In the genomic region with DNA sequence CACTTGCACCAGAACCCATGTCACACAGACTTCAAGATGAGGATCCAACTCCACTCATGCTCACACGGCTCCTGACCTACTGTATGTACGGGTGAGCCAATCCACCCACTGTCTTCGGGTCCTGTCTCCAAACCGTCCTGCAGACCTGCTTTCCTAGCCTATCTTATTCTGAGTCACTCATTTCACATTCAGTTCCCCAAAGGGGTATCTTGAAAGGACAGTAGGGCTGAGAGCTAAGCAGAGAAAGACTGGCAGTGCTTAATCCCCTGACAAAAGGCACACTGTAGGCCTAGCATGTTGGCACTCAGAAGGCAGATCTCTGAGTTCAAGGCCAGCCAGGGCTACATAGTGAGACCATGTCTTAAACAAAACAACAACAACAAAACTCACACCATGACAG, we compare ENCODE assay signal across 10 mouse cellular contexts. TPM values are rescaled to one million over a fixed set of nuclear protein-coding genes. Genes with fewer than 3 reads are reported as not detected.
DNase-seq lines count a peak whose midpoint lies in the region; ATAC-seq and TF ChIP-seq lines count a peak whose summit lies in the region.
"Had no signal": no experiment of that assay in that cellular context is flagged by ENCODE, and none has a peak within 500 bp of the region (broad histone marks: within the 10 kb centered on the region; RNA-seq: fewer than 3 reads in every experiment).

No protein-coding gene starts in this region.

- peaks cover 20 to 76% of the 10 kb centered on the region in 2 experiments for H3K4me1 ChIP-seq in heart, embryonic 14.5 days (ENCODE audit: control insufficient read depth in 2 of 2, insufficient read depth in 2 of 2, low read length in 2 of 2)
- peaks cover 21 to 30% of the 10 kb centered on the region in 2 experiments for H3K4me1 ChIP-seq in MEL (ENCODE audit: control insufficient read depth in 1 of 2, insufficient read depth in 2 of 2, low read length in 2 of 2)
- peaks cover 60% of the 10 kb centered on the region for H3K4me1 ChIP-seq in hindbrain, embryonic 13.5 days (replicated peaks)
- peaks cover 21% of the 10 kb centered on the region for H3K4me1 ChIP-seq in midbrain, embryonic 11.5 days (ENCODE audit: control insufficient read depth, insufficient read depth, low read length)

- H3K4me2 ChIP-seq in heart, embryonic 14.5 days (ENCODE audit: low read length): peak overlapping the region; percentile 86
- H3K4me2 ChIP-seq in hindbrain, embryonic 13.5 days: peak overlapping the region; percentile 81
- H3K4me2 ChIP-seq in midbrain, embryonic 11.5 days: peak overlapping the region; percentile 95

- no peak for TF ChIP-seq RAD21 in MEL (IDR thresholded peaks at IDR 0.05; ENCODE audit: low read depth, low read length)

- TF ChIP-seq CTCF in MEL (IDR thresholded peaks at IDR 0.05 in 2 of 3, conservative IDR thresholded peaks at IDR 0.05 in 1 of 3; ENCODE audit: control insufficient read depth in 1 of 3, insufficient read depth in 1 of 3, low read depth in 2 of 3, low read length in 3 of 3, poor library complexity in 1 of 3, severe bottlenecking in 1 of 3): no peak

- no peak for DNase-seq in heart, adult 9 months (ENCODE audit: low spot score in 2 of 2)
- DNase-seq in MEL (ENCODE audit: low read depth, low spot score): peak; percentile 64
- DNase-seq in midbrain, embryonic 11.5 days (ENCODE audit: low spot score, missing footprints): no peak
- no peak for DNase-seq in ovary, adult 18-20 months (ENCODE audit: low spot score)
- no peak for DNase-seq in layer of hippocampus, postnatal 14 days (ENCODE audit: low spot score in 2 of 2)
- DNase-seq in frontal cortex, postnatal 25 days (ENCODE audit: low spot score in 2 of 2): no peak
- DNase-seq: adrenal gland, postnatal 36 days had no signal

- H3K27ac ChIP-seq in heart, embryonic 14.5 days (replicated peaks in 1 of 2; ENCODE audit: control insufficient read depth in 1 of 2, insufficient read depth in 1 of 2, low read depth in 2 of 2, low read length in 2 of 2): no peak overlapping the region
- H3K27ac ChIP-seq in MEL (ENCODE audit: control insufficient read depth, low read depth, low read length): no peak overlapping the region
- no peak overlapping the region for H3K27ac ChIP-seq in hindbrain, embryonic 13.5 days
- H3K27ac ChIP-seq in midbrain, embryonic 11.5 days (ENCODE audit: low read depth, low read length): no peak overlapping the region

- TF ChIP-seq EP300 in MEL (IDR thresholded peaks at IDR 0.05; ENCODE audit: low read depth in 1 of 2, low read length in 2 of 2): no peak

- no peak for TF ChIP-seq POLR2A in MEL (IDR thresholded peaks at IDR 0.05; ENCODE audit: control insufficient read depth in 1 of 2, insufficient read depth in 1 of 2, low read depth in 1 of 2, low read length in 2 of 2, poor library complexity in 1 of 2)

- H3K79me2 ChIP-seq in MEL (ENCODE audit: control insufficient read depth, insufficient read depth, low read length, poor library complexity): peaks cover 84% of the 10 kb centered on the region

- WGBS in heart, embryonic 14.5 days: 58% methylated on average over 4 of the region's 4 CpGs
- WGBS in hindbrain, embryonic 13.5 days: 84% methylated on average over 4 of the region's 4 CpGs
- 86% methylated on average over 4 of the region's 4 CpGs for WGBS in midbrain, embryonic 11.5 days

- H3K9ac ChIP-seq in heart, embryonic 14.5 days (ENCODE audit: low read length): peak overlapping the region; percentile 100; the same call in 1 of the 2 replicates
- H3K9ac ChIP-seq in MEL (ENCODE audit: control insufficient read depth, low read depth, low read length, poor library complexity, severe bottlenecking): peak overlapping the region; percentile 72; the same call in 1 of the 2 replicates
- H3K9ac ChIP-seq in hindbrain, embryonic 13.5 days: peak overlapping the region; percentile 100
- peak overlapping the region; percentile 14; the same call in 1 of the 2 replicates for H3K9ac ChIP-seq in midbrain, embryonic 11.5 days (ENCODE audit: low read length)

- peaks cover 39% of the 10 kb centered on the region for H3K36me3 ChIP-seq in heart, embryonic 14.5 days (ENCODE audit: control insufficient read depth, insufficient read depth, low read length)
- peaks cover 29 to 47% of the 10 kb centered on the region in 2 experiments for H3K36me3 ChIP-seq in MEL (ENCODE audit: control insufficient read depth in 1 of 2, insufficient read depth in 2 of 2, low read length in 2 of 2)
- H3K36me3 ChIP-seq in hindbrain, embryonic 13.5 days: peaks cover 27% of the 10 kb centered on the region
- peaks cover 4% of the 10 kb centered on the region; the same call in 1 of the 2 replicates for H3K36me3 ChIP-seq in midbrain, embryonic 11.5 days (ENCODE audit: control insufficient read depth, insufficient read depth, low read length)

- ATAC-seq in heart, embryonic 14.5 days (ENCODE audit: insufficient number of reproducible peaks, insufficient read depth, low FRiP score, low read depth): no peak
- ATAC-seq in hindbrain, embryonic 13.5 days (ENCODE audit: low FRiP score): no peak
- no peak for ATAC-seq in midbrain, embryonic 11.5 days (ENCODE audit: low FRiP score)

- no peaks in the 10 kb centered on the region for H3K27me3 ChIP-seq in heart, embryonic 14.5 days (ENCODE audit: control insufficient read depth, insufficient read depth, low read length)
- H3K27me3 ChIP-seq in MEL (ENCODE audit: control insufficient read depth in 1 of 2, insufficient read depth in 2 of 2, low read length in 2 of 2): no peaks in the 10 kb centered on the region
- no peaks in the 10 kb centered on the region for H3K27me3 ChIP-seq in hindbrain, embryonic 13.5 days
- H3K27me3 ChIP-seq in midbrain, embryonic 11.5 days (ENCODE audit: control insufficient read depth, insufficient read depth, low read length): no peaks in the 10 kb centered on the region

- no peak overlapping the region for H3K4me3 ChIP-seq in heart, embryonic 14.5 days (ENCODE audit: control insufficient read depth in 1 of 2, insufficient read depth in 1 of 2, low read depth in 1 of 2, low read length in 2 of 2)
- no peak overlapping the region for H3K4me3 ChIP-seq in MEL (ENCODE audit: control insufficient read depth in 1 of 2, insufficient read depth in 1 of 2, low read depth in 2 of 2, low read length in 2 of 2)
- peak overlapping the region; percentile 99 for H3K4me3 ChIP-seq in hindbrain, embryonic 13.5 days
- peak overlapping the region; percentile 80; the same call in 1 of the 2 replicates for H3K4me3 ChIP-seq in midbrain, embryonic 11.5 days (ENCODE audit: low read depth, low read length)

- H3K9me3 ChIP-seq in heart, embryonic 14.5 days (ENCODE audit: control insufficient read depth, low read length): no peaks in the 10 kb centered on the region
- H3K9me3 ChIP-seq in MEL (replicated peaks; ENCODE audit: insufficient read depth, low read length): no peaks in the 10 kb centered on the region
- no peaks in the 10 kb centered on the region for H3K9me3 ChIP-seq in hindbrain, embryonic 13.5 days
- H3K9me3 ChIP-seq in midbrain, embryonic 11.5 days (ENCODE audit: control insufficient read depth, low read length): no peaks in the 10 kb centered on the region

TF ChIP-seq in MEL, 35 proteins besides CTCF, POLR2A, EP300 and RAD21 (continues in another document):
- no peak for TF ChIP-seq MYC (IDR thresholded peaks at IDR 0.05; ENCODE audit: low read depth, low read length)
- no peak for TF ChIP-seq ELF1 (IDR thresholded peaks at IDR 0.05; ENCODE audit: low read depth, low read length)
- TF ChIP-seq ZKSCAN1 (IDR thresholded peaks at IDR 0.05; ENCODE audit: low read depth, low read length): no peak
- no peak for TF ChIP-seq GATA1 (IDR thresholded peaks at IDR 0.05; ENCODE audit: low read depth, low read length)
- TF ChIP-seq SMC3 (IDR thresholded peaks at IDR 0.05; ENCODE audit: low read depth, low read length): no peak
- no peak for TF ChIP-seq GABPA (IDR thresholded peaks at IDR 0.05; ENCODE audit: low read depth, low read length)
- TF ChIP-seq ZMIZ1 (IDR thresholded peaks at IDR 0.05; ENCODE audit: low read depth, low read length): no peak

RNA-seq across cellular contexts. Expression of gene Csnk1d, which starts 2.7 kb away (rescaled TPM):
- 45.1 and 45.6 TPM in 2 replicates for polyA plus RNA-seq in heart, embryonic 14.5 days (2014; fragmentation: Nextera tagmentation; extraction: Ambion mirVana)
- 81.3 and 83.2 TPM in 2 replicates for total RNA-seq in MEL (2012; rRNA removed)
- 100 to 1,000 TPM; 121 to 329 TPM for polyA plus RNA-seq in MEL (2012; ENCODE audit: insufficient read depth in 1 of 2, insufficient read length in 2 of 2, low read depth in 1 of 2, low replicate concordance in 2 of 2, missing spikeins in 1 of 2)
- 147 and 148 TPM in 2 replicates for polyA plus RNA-seq in hindbrain, embryonic 13.5 days (2015; fragmentation: Nextera tagmentation; extraction: Ambion mirVana)
- polyA plus RNA-seq in midbrain, embryonic 11.5 days (2014; fragmentation: Nextera tagmentation; extraction: Ambion mirVana): 60.9 and 71.3 TPM in 2 replicates
- total RNA-seq in layer of hippocampus, postnatal 14 days (2021): 100 to 1,000 TPM; 123 to 126 TPM

RNA-seq across cellular contexts. Expression of gene Slc16a3, which starts 40.1 kb away (rescaled TPM):
- polyA plus RNA-seq in heart, embryonic 14.5 days (2014; fragmentation: Nextera tagmentation; extraction: Ambion mirVana): 82.5 and 111 TPM in 2 replicates
- 570 and 748 TPM in 2 replicates for total RNA-seq in MEL (2012; rRNA removed)
- polyA plus RNA-seq in MEL (2012; ENCODE audit: insufficient read depth in 1 of 2, insufficient read length in 2 of 2, low read depth in 1 of 2, low replicate concordance in 2 of 2, missing spikeins in 1 of 2): 100 to 1,000 TPM in 1 of 2 experiments, 10 to 100 TPM in 1; 85.7 to 610 TPM
- polyA plus RNA-seq in hindbrain, embryonic 13.5 days (2015; fragmentation: Nextera tagmentation; extraction: Ambion mirVana): 11.7 and 14.9 TPM in 2 replicates
- 24.1 and 30.4 TPM in 2 replicates for polyA plus RNA-seq in midbrain, embryonic 11.5 days (2014; fragmentation: Nextera tagmentation; extraction: Ambion mirVana)
- 1 to 10 TPM; 2.1 to 3.3 TPM for total RNA-seq in layer of hippocampus, postnatal 14 days (2021)

RNA-seq across cellular contexts. Expression of gene Cd7, which starts 50.8 kb away (rescaled TPM):
- polyA plus RNA-seq in heart, embryonic 14.5 days (2014; fragmentation: Nextera tagmentation; extraction: Ambion mirVana): not detected in 2 replicates
- 0.39 and 0.58 TPM in 2 replicates for total RNA-seq in MEL (2012; rRNA removed)
- polyA plus RNA-seq in MEL (2012; ENCODE audit: insufficient read depth in 1 of 2, insufficient read length in 2 of 2, low read depth in 1 of 2, low replicate concordance in 2 of 2, missing spikeins in 1 of 2): under 1 TPM in 1 of 2 experiments, not detected in 1; 0.33 TPM
- not detected in 2 replicates for polyA plus RNA-seq in hindbrain, embryonic 13.5 days (2015; fragmentation: Nextera tagmentation; extraction: Ambion mirVana)
- not detected in 2 replicates for polyA plus RNA-seq in midbrain, embryonic 11.5 days (2014; fragmentation: Nextera tagmentation; extraction: Ambion mirVana)
- total RNA-seq in layer of hippocampus, postnatal 14 days (2021): not detected
- total RNA-seq: layer of hippocampus, adult 8-10 months had no signal

RNA-seq across cellular contexts. Expression of gene Ccdc57, which starts 55.7 kb away (rescaled TPM):
- polyA plus RNA-seq in heart, embryonic 14.5 days (2014; fragmentation: Nextera tagmentation; extraction: Ambion mirVana): 4.2 and 4.8 TPM in 2 replicates
- 4.4 and 5.3 TPM in 2 replicates for total RNA-seq in MEL (2012; rRNA removed)
- polyA plus RNA-seq in MEL (2012; ENCODE audit: insufficient read depth in 1 of 2, insufficient read length in 2 of 2, low read depth in 1 of 2, low replicate concordance in 2 of 2, missing spikeins in 1 of 2): 1 to 10 TPM in 1 of 2 experiments, not detected in 1; 7.4 TPM
- 4.8 and 5.4 TPM in 2 replicates for polyA plus RNA-seq in hindbrain, embryonic 13.5 days (2015; fragmentation: Nextera tagmentation; extraction: Ambion mirVana)
- 4.3 and 4.5 TPM in 2 replicates for polyA plus RNA-seq in midbrain, embryonic 11.5 days (2014; fragmentation: Nextera tagmentation; extraction: Ambion mirVana)
- 1 to 10 TPM; 5.7 to 7.8 TPM for total RNA-seq in layer of hippocampus, postnatal 14 days (2021)

Comparison
In these comparisons a context has a peak if more than half of its experiments do, and no peak if none do; other contexts are left out.
1. H3K4me3 ChIP-seq: peak in hindbrain, embryonic 13.5 days (single experiment) and midbrain, embryonic 11.5 days (single experiment); none in heart, embryonic 14.5 days (0 of 2) and MEL (0 of 2).
2. H3K9ac ChIP-seq: peak in every context shown above with its lines; median percentile 100 in heart, embryonic 14.5 days; 100 in hindbrain, embryonic 13.5 days; 72 in MEL; 14 in midbrain, embryonic 11.5 days.
3. Peak in every context shown above with its lines, with median percentiles within 50 percentile points of each other: H3K4me2 ChIP-seq.